Mouse (Mus musculus): ENCODE measurements around the gene Asap2.

Gene Asap2

GRCm38 (mm10) chr12:21133031-21133430 is 142.8 kb downstream of the Asap2 start:
- in situ Hi-C loops (cut with MboI), result no loop called here

GRCm38 (mm10) chr12:21133972-21134859 is 144.0 kb downstream of the Asap2 start:
- in situ Hi-C loops (cut with MboI), result no loop called here

- in situ Hi-C loops (cut with MboI), result no loop called here
Measured at GRCm38 (mm10) chr12:21135651-21136461, 145.6 kb downstream of the Asap2 start.

DNA sequence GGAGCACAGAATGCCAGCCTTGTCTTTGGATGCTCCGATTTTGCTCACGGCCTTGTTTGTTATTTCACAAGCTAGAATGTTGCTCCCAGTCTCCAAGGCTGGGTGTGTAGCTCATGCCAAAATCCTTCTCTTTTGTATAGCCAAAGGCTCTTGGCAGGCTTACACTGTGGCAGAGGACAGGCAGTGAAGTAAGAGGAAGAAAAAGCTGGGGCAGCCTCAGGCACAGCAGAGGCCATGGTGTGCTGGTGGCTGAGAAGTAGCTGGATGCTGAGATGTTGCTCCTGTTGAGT is 146.1 kb downstream of the Asap2 start:
- in situ Hi-C loops (cut with MboI), result no loop called here

GRCm38 (mm10) chr12:21139560-21139959 is 149.3 kb downstream of the Asap2 start:
- in situ Hi-C loops (cut with MboI), result no loop called here

GRCm38 (mm10) chr12:21140153-21140552 is 149.9 kb downstream of the Asap2 start:
- in situ Hi-C loops (cut with MboI), result no loop called here

GRCm38 (mm10) chr12:21140741-21141308 is 150.6 kb downstream of the Asap2 start:
- in situ Hi-C loops (cut with MboI), result no loop called here

DNA sequence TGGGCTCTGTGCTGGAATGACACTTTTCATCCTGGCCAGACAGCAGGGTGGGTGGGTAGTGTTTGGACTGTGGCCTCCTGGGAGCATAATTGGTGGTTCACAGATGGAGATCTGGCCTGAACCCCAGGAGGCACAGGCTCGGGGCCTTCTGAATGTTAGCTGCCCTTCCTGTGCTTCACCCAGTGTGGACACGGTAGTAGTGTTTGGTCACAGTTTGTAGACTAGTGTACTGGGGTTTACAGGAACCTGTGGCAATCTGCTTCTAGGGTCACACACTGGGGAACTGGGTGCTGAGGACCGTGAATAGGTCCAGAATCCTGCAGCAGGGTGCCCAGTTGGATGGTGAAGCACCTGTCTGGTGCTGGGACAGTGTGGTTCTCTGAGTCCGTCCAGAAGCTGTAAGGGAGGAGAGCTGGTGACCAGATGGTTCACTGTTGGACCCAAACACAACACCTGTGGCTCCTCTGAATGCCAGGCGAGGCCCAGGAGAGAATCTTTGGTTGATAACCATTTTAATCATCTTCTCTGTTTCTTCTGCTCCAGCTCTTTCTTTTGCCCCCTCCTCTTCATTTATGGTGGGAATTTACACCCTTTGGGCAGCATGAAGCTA is 151.5 kb downstream of the Asap2 start:
- in situ Hi-C loops (cut with MboI), result no loop called here

- in situ Hi-C loops (cut with MboI), result no loop called here
Measured at GRCm38 (mm10) chr12:21142489-21143254, 152.4 kb downstream of the Asap2 start.

DNA sequence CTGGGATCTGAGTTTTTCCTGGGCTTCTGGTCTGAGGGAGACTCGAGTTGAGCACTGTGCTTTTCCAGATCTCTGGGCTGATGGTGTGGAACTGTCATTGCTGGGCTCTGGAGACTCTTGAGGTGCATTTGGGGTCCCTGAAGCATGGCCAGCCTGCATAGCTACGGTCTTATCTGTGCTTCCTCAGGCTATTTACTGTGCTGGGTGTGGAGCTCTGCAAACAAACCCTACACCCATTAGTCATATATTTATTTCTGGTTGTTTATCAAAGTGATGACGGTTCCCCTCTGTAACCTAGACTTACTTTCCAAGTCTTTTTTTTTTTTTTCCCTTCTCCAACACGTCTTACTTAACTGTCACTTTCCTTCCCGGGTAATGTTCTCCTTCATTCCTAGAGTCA is 154.3 kb downstream of the Asap2 start:
- in situ Hi-C loops (cut with MboI), result no loop called here

GRCm38 (mm10) chr12:21145050-21145449 is 154.8 kb downstream of the Asap2 start:
- in situ Hi-C loops (cut with MboI), result no loop called here

DNA sequence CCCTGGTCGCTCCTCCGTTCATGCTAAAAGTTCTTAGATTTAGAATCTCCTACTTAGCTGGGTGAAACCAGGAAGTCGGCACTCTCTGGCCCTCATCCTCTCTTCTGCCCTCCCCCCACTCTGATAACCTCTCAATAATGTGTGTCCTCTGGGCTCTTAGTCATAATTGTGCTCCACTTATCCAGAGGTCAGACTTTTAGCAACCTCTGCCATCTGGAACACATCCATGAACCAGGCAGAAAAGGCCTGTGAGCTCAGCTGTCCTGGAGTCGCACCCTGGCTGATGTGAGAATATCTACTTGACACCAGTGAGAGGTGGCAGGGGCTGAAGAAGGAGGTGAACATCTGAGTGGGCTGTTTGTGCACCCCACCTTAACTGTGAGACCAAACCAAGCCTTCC is 156.6 kb downstream of the Asap2 start:
- in situ Hi-C loops (cut with MboI), result no loop called here

DNA sequence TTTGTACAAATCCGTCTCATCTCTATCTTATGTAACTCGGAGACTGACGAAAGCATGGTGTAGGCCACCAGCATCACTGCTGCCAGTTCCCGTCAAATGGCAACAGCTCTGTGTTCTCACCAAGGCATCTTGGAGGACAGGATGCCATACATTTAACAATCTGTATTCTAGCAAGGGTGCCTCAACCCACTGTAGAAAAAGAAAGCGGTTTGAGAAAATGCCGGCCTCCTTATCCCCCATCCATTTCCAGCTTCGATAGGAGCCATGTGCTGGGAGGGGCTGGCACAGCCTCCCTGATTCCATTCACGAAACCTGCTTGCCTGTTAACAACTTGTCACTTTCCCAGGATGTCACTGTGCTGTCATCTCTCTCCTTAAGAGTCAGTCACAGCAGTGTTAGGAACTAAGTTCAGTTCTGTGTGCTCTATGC is 163.0 kb downstream of the Asap2 start:
- in situ Hi-C loops (cut with MboI), result no loop called here

DNA sequence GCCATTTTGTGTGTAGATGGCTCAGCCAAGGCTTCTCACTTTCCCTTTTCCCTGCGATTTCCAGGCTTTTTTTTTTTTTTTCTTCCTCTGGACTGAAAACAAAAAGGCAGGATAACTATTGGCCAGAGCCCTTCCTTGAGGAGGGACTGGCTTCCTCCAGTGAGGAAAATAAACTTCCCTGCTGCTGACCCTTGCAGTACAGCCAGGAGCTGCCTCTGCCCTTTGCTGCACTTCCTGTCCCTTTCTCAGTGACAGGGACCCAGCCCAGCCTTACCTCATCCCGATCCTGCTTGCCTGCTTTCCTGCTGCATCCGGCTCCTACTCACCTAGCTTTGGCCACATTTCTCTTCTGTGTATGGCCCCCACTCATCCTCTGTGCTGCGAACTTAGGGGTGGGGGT is 164.8 kb downstream of the Asap2 start:
- in situ Hi-C loops (cut with MboI), result no loop called here

DNA sequence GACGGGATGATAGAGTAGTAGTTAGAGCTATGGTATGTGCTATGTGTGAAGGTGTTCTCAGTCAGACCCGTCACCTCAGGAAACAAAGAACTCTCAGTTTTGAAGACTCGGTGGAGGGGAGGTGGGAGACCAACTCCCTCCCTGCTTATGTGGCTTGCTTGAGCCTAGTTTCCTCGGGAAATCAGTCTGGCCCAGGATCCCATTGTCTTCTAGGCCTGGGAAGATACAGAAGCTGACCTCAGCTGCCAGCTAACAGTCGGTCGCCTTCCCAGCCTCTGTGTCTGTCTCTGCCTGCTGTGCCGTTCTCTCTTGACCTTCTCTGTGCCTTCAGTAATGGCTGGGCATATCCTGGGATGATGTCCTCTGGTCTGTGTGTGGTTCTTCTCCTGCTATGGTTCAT is 169.0 kb downstream of the Asap2 start:
- in situ Hi-C loops (cut with MboI), result no loop called here

DNA sequence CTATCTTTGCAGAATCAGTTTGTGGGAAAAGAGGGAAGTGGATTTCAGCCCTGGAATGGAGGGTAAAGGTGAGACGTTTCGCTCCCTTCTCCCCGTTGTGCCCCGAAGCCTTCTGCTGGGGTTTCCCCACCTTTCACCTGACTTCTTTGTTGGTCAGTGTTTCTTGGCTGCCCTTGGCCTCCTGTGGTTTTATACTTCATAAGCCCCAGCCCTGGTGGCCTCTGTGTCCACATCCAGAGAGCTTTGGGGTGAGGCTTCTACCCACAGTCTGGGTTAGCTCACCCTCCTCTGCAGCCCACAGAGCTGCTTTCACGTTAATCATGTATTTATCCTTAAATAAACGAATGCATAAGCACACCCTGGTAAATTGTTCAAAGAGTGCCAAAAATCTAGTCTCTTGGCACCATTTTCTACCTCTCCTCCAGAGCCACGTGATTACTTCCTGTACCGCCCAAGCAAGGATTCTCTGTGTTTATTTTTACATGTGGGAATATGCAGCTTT is 170.1 kb downstream of the Asap2 start:
- in situ Hi-C loops (cut with MboI), result no loop called here

GRCm38 (mm10) chr12:21161841-21162240 is 171.6 kb downstream of the Asap2 start:
- in situ Hi-C loops (cut with MboI), result no loop called here

DNA sequence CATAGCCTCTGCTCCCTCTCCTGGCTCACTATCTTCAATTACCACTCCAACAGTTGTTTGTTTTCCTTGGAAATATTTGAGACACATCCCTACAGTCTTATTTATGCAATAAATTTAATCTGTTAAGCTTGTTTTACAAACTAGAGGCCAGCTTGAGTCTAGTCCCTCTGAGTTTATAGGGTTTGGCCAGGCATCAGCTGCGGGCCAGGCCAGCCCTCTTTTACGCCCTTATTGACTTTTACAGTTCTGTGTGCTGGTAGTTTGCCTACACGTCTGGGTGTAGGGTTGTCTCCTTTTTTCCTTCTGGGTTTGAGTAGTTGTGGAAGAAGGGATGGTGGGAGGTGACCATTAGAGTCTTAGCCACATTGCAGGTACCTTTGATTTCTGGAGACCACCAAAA is 173.4 kb downstream of the Asap2 start:
- in situ Hi-C loops (cut with MboI), result no loop called here

- in situ Hi-C loops (cut with MboI), result no loop called here
Measured at GRCm38 (mm10) chr12:21164251-21164650, 174.0 kb downstream of the Asap2 start.

- in situ Hi-C loops (cut with MboI), result no loop called here
Measured at GRCm38 (mm10) chr12:21165157-21165556, 174.9 kb downstream of the Asap2 start.

DNA sequence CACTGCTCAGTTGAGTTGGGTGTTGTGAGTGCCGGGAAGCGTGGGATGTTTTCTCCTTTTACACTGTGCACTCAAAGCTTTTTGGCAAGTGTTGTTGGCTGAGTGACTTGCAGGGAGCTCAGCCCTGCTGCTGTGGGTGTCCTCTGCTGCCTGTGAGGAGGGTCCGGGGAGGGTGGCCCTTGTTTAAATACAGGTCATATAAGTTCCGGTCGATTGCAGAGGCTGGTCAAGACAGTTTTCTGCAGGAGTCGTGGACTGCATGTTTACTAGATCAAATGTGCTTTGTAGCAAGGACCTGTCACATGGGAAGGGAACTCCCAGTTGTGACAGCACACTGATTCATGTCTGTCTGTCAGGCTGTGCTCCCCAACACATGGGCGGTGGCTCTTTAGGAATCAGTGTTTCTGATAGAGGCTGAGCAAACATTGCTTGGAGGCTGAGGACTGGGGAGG is 175.7 kb downstream of the Asap2 start:
- in situ Hi-C loops (cut with MboI), result no loop called here
